Mouse (Mus musculus): Measurements from ENCODE around the gene Dnah3. TPM values are rescaled to one million over a fixed set of nuclear protein-coding genes. Genes with fewer than 3 reads are reported as not detected.

The Dnah3 gene
- polyA plus RNA-seq, 1 experiment from 2014 or later: not detected

- no peak for ATAC-seq (ENCODE audit: low read depth)
- no peak overlapping the region for H3K4me3 ChIP-seq (ENCODE audit: low read depth, low read length)
- no peak overlapping the region for H3K27ac ChIP-seq (ENCODE audit: low read length)
- no peaks in the 10 kb centered on the region for H3K4me1 ChIP-seq (ENCODE audit: control insufficient read depth, low read depth, low read length)
- H3K9ac ChIP-seq (ENCODE audit: low read depth, low read length): no peak overlapping the region
- H3K36me3 ChIP-seq (ENCODE audit: control insufficient read depth, insufficient read depth): no peaks in the 10 kb centered on the region
- H3K27me3 ChIP-seq (ENCODE audit: control insufficient read depth, insufficient read depth, low read depth, low read length): no peaks in the 10 kb centered on the region
- WGBS (ENCODE audit: insufficient replicate concordance): 49% methylated on average over 5 of the region's 5 CpGs
- no peak overlapping the region for H3K4me2 ChIP-seq (ENCODE audit: low read depth, low read length)
- H3K9me3 ChIP-seq (replicated peaks; ENCODE audit: control insufficient read depth, low read length): no peaks in the 10 kb centered on the region
These were observed 14.6 kb upstream of the Dnah3 start for GRCm38 (mm10) chr7:120109676-120110075.

GRCm38 (mm10) chr7:120106356-120106755, 11.3 kb upstream of the Dnah3 start:
- Histone ChIP-seq H3K27me3 (ENCODE audit: control insufficient read depth, insufficient read depth, low read depth, low read length) (peaks cover 3% of the 10 kb centered on the region; the same call in 1 of the 2 replicates), H3K9ac (ENCODE audit: low read depth, low read length) (no peak overlapping the region), H3K36me3 (ENCODE audit: control insufficient read depth, insufficient read depth) (no peaks in the 10 kb centered on the region), H3K4me2 (ENCODE audit: low read depth, low read length) (no peak overlapping the region), H3K27ac (ENCODE audit: low read length) (no peak overlapping the region), H3K4me1 (ENCODE audit: control insufficient read depth, low read depth, low read length) (peaks cover 3% of the 10 kb centered on the region), H3K9me3 (replicated peaks; ENCODE audit: control insufficient read depth, low read length) (no peaks in the 10 kb centered on the region), H3K4me3 (ENCODE audit: low read depth, low read length) (no peak overlapping the region)
- 51% methylated on average over 2 of the region's 2 CpGs for WGBS (ENCODE audit: insufficient replicate concordance)
- no peak for ATAC-seq (ENCODE audit: low read depth)

- 44% methylated on average over 3 of the region's 3 CpGs for WGBS (ENCODE audit: insufficient replicate concordance)
- H3K27me3 ChIP-seq (ENCODE audit: control insufficient read depth, insufficient read depth, low read depth, low read length): peaks cover 3% of the 10 kb centered on the region; the same call in 1 of the 2 replicates
- H3K4me2 ChIP-seq (ENCODE audit: low read depth, low read length): no peak overlapping the region
- ATAC-seq (ENCODE audit: low read depth): no peak
- no peak overlapping the region for H3K4me3 ChIP-seq (ENCODE audit: low read depth, low read length)
- H3K9me3 ChIP-seq (replicated peaks; ENCODE audit: control insufficient read depth, low read length): no peaks in the 10 kb centered on the region
- no peaks in the 10 kb centered on the region for H3K36me3 ChIP-seq (ENCODE audit: control insufficient read depth, insufficient read depth)
- H3K9ac ChIP-seq (ENCODE audit: low read depth, low read length): no peak overlapping the region
- H3K27ac ChIP-seq (ENCODE audit: low read length): no peak overlapping the region
- peaks cover 3% of the 10 kb centered on the region for H3K4me1 ChIP-seq (ENCODE audit: control insufficient read depth, low read depth, low read length)
These were observed 9.9 kb upstream of the Dnah3 start for GRCm38 (mm10) chr7:120104975-120105374.

DNA sequence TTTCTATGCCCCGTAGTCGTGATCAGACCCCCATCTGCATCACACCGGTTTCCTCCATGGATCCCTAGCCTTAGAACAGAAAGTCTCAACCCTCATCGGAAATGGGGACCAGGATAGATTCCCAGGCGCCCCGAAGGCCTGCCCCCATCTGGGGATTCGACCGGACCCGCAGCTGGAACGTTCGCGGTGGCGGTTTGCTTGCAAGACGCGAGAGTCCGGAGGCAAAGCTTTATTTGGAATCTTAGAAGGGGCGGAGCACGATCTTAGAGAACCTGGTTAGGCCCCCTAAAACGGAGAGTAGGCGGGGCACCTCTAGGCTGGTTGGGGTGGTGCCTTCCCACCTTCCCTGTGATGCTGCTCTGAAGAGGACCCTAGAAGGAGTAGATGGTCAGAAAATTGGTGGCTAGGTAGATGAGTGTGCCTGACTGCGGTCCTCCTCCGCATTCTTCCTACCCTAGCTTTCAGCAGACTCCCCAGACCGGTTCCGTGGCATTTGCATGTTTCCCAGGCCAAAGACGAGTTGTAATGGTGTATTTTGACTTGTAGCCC, 8.0 kb upstream of the Dnah3 start:
- Histone ChIP-seq H3K9ac (ENCODE audit: low read depth, low read length) (no peak overlapping the region; the same call in 1 of the 2 replicates), H3K4me3 (ENCODE audit: low read depth, low read length) (peak overlapping the region; percentile 64), H3K27ac (ENCODE audit: low read length) (no peak overlapping the region), H3K27me3 (ENCODE audit: control insufficient read depth, insufficient read depth, low read depth, low read length) (peaks cover 3% of the 10 kb centered on the region; the same call in 1 of the 2 replicates), H3K36me3 (ENCODE audit: control insufficient read depth, insufficient read depth) (no peaks in the 10 kb centered on the region), H3K4me1 (ENCODE audit: control insufficient read depth, low read depth, low read length) (peaks cover 3% of the 10 kb centered on the region), H3K9me3 (replicated peaks; ENCODE audit: control insufficient read depth, low read length) (no peaks in the 10 kb centered on the region), H3K4me2 (ENCODE audit: low read depth, low read length) (peak overlapping the region; percentile 75)
- WGBS (ENCODE audit: insufficient replicate concordance): 6% methylated on average over 25 of the region's 25 CpGs
- no peak for ATAC-seq (ENCODE audit: low read depth)

DNA sequence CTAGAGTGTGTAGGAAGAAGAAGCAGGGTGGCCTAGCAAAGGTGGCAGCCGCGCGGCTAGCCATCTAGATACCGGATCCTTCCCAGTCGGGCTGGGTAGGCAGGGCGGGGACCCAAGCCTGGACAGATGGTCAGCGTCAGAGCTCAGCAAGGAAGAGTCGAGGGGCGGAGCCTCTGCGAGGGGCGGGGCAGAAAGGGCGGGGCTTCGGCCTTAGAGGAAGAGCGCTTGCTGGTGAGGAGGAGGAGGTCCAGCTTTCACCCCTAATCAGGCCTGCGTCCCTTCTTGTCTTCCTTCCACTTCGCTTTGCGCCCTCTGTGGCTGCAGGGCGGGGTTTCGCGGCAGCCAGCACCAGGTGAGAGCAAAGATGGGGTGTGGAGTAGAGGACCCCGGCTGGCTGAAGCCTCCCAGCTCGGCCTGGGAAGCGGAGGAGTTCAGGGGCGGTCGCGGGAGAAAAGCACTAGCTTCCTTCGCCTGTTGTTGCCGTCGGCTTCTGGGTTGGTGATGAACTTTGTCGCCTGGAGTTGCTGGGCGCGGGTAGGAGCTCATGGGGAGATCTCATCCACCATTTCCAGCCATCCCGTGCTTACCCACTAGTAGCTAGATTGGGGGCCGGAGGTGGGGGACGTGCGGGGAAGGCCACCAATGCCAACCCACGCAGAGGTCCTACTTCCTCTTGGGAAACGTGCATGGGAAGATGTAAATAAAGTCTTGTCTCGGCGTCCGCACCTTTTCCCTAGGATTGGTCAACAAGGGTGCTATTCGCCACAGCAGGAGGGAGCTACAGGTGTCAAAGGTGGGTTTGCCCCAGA, 7.3 kb upstream of the Dnah3 start, which contains the start of gene Tmem159:
Tmem159 (plus strand) TSS at position 190 of the 809 bp plus-strand sequence.
- peak; percentile 85 for ATAC-seq (ENCODE audit: low read depth)
- H3K27ac ChIP-seq (ENCODE audit: low read length): no peak within 1 kb of the TSS
- H3K4me1 ChIP-seq (ENCODE audit: control insufficient read depth, low read depth, low read length): peaks cover 3% of the 10 kb centered on the region
- no peaks in the 10 kb centered on the region for H3K36me3 ChIP-seq (ENCODE audit: control insufficient read depth, insufficient read depth)
- WGBS (ENCODE audit: insufficient replicate concordance): under 1% methylated on average over 42 of the region's 42 CpGs
- H3K27me3 ChIP-seq (ENCODE audit: control insufficient read depth, insufficient read depth, low read depth, low read length): peaks cover 3% of the 10 kb centered on the region; the same call in 1 of the 2 replicates
- H3K4me2 ChIP-seq (ENCODE audit: low read depth, low read length): peak within 1 kb of the TSS; percentile 75
- H3K9ac ChIP-seq (ENCODE audit: low read depth, low read length): peak within 1 kb of the TSS; percentile 44; the same call in 1 of the 2 replicates
- H3K9me3 ChIP-seq (replicated peaks; ENCODE audit: control insufficient read depth, low read length): no peaks in the 10 kb centered on the region
- peak within 1 kb of the TSS; percentile 64 for H3K4me3 ChIP-seq (ENCODE audit: low read depth, low read length)

- Histone ChIP-seq H3K4me1 (ENCODE audit: control insufficient read depth, low read depth, low read length) (peaks cover 3% of the 10 kb centered on the region), H3K4me2 (ENCODE audit: low read depth, low read length) (no peak overlapping the region), H3K27me3 (ENCODE audit: control insufficient read depth, insufficient read depth, low read depth, low read length) (peaks cover 3% of the 10 kb centered on the region; the same call in 1 of the 2 replicates), H3K9me3 (replicated peaks; ENCODE audit: control insufficient read depth, low read length) (no peaks in the 10 kb centered on the region), H3K9ac (ENCODE audit: low read depth, low read length) (no peak overlapping the region), H3K27ac (ENCODE audit: low read length) (no peak overlapping the region), H3K4me3 (ENCODE audit: low read depth, low read length) (no peak overlapping the region), H3K36me3 (ENCODE audit: control insufficient read depth, insufficient read depth) (no peaks in the 10 kb centered on the region)
- no peak for ATAC-seq (ENCODE audit: low read depth)
- 22% methylated on average over 9 of the region's 9 CpGs for WGBS (ENCODE audit: insufficient replicate concordance)
These were observed 3.3 kb upstream of the Dnah3 start for GRCm38 (mm10) chr7:120098403-120098802.

DNA sequence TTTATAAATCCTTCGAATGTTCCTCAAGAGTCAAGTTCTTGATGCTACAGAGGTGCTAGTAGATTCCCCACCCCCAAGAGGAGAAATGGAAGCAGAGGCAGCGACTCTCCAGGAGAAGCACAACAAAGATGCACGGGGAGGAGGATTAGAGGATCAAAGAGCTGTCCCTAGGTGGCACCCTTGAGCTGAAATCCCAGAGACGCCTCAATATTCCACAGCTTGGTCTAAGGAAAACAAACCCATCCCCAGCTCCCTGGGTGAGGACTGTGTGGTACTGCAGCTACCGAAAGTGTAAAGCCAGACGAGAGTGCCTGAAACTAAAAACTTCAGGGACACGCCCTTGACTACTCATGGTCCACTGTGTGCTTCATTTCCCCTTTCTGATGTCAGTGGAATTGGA, 2.8 kb upstream of the Dnah3 start:
- Histone ChIP-seq H3K4me3 (ENCODE audit: low read depth, low read length) (no peak overlapping the region), H3K9ac (ENCODE audit: low read depth, low read length) (no peak overlapping the region), H3K9me3 (replicated peaks; ENCODE audit: control insufficient read depth, low read length) (no peaks in the 10 kb centered on the region), H3K4me2 (ENCODE audit: low read depth, low read length) (no peak overlapping the region), H3K27ac (ENCODE audit: low read length) (no peak overlapping the region), H3K4me1 (ENCODE audit: control insufficient read depth, low read depth, low read length) (peaks cover under 1% of the 10 kb centered on the region), H3K36me3 (ENCODE audit: control insufficient read depth, insufficient read depth) (no peaks in the 10 kb centered on the region), H3K27me3 (ENCODE audit: control insufficient read depth, insufficient read depth, low read depth, low read length) (peaks cover under 1% of the 10 kb centered on the region; the same call in 1 of the 2 replicates)
- no peak for ATAC-seq (ENCODE audit: low read depth)
- WGBS (ENCODE audit: insufficient replicate concordance): 4% methylated on average over 7 of the region's 7 CpGs

DNA sequence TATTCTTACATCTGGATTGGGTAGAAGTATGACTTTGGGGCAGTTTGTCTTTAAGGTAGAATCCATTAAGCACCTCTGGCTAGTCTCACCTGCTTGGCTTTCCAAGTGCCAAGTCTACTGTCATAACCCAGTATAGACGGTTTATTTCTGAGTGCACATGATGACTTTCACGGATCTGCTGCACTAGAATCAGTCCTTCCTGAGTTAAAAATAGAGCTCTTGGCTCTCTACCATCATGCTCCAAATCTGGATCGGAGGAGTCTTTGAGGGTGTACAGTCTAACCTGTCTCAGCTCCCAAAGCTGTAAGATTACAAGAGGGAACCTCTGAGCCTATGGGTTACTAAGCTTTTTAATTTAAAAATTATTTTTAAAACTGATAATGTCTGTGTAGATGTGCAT, 864 bp downstream of the Dnah3 start:
- Histone ChIP-seq H3K27me3 (ENCODE audit: control insufficient read depth, insufficient read depth, low read depth, low read length) (no peaks in the 10 kb centered on the region), H3K4me2 (ENCODE audit: low read depth, low read length) (no peak overlapping the region), H3K9ac (ENCODE audit: low read depth, low read length) (no peak overlapping the region), H3K36me3 (ENCODE audit: control insufficient read depth, insufficient read depth) (no peaks in the 10 kb centered on the region), H3K4me3 (ENCODE audit: low read depth, low read length) (no peak overlapping the region), H3K27ac (ENCODE audit: low read length) (no peak overlapping the region), H3K9me3 (replicated peaks; ENCODE audit: control insufficient read depth, low read length) (no peaks in the 10 kb centered on the region), H3K4me1 (ENCODE audit: control insufficient read depth, low read depth, low read length) (no peaks in the 10 kb centered on the region)
- 62% methylated on average over 3 of the region's 3 CpGs for WGBS (ENCODE audit: insufficient replicate concordance)
- no peak for ATAC-seq (ENCODE audit: low read depth)

- Histone ChIP-seq H3K9ac (ENCODE audit: low read depth, low read length) (no peak overlapping the region), H3K27me3 (ENCODE audit: control insufficient read depth, insufficient read depth, low read depth, low read length) (no peaks in the 10 kb centered on the region), H3K4me3 (ENCODE audit: low read depth, low read length) (no peak overlapping the region), H3K27ac (ENCODE audit: low read length) (no peak overlapping the region), H3K4me1 (ENCODE audit: control insufficient read depth, low read depth, low read length) (no peaks in the 10 kb centered on the region), H3K4me2 (ENCODE audit: low read depth, low read length) (no peak overlapping the region), H3K9me3 (replicated peaks; ENCODE audit: control insufficient read depth, low read length) (no peaks in the 10 kb centered on the region), H3K36me3 (ENCODE audit: control insufficient read depth, insufficient read depth) (no peaks in the 10 kb centered on the region)
- WGBS (ENCODE audit: insufficient replicate concordance): 44% methylated on average over 5 of the region's 5 CpGs
- no peak for ATAC-seq (ENCODE audit: low read depth)
These were observed 2.0 kb downstream of the Dnah3 start for GRCm38 (mm10) chr7:120093033-120093432.

Data from liver, embryonic 16.5 days (tissue).